Mouse (Mus musculus) spleen, postnatal 14 days (tissue): ENCODE data around the gene Hist1h2ae.
"Not testable (repeated sequence)": the region's sequence is repeated elsewhere in the genome, so short reads cannot be mapped to it uniquely, and the experiment has no call there.

Experiments used
- DNase-seq, 2 experiments: peaks; one replicate each; pipeline ENCODE4 v3.0.0; 2021 to 2022; ENCODE audit warnings: low spot score in 2 of 2

Gene Hist1h2ae

DNA sequence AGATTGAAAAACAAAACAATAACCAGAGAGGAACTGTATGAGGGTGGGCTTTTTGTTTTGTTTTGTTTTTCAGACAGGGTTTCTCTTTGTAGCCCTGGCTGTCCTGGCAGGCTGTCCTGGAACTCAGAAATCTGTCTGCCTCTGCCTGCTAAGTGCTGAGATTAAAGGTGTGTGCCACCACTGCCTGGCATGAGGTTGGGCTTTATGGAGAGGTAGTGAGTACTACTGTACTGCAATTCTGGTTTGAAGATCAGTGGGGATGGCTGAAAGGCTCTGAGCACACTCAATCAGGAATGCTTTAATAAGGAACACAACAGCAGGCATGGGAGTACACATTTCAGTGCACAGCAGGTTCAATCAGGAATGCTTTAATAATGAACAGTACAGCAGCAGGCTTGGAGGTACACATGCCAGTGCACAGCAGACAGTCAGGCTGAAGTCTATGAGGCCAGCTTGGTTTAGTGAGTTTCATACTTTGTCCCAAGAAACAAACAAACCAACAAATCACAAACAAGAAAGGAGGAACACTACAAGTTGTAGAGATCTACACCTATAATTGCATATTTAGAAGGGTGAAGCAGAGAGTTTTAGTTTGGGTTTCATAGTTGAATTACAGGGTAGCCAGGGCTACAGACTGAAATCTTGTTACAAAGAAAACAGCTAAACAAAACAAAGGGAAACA, 12.5 kb upstream of the Hist1h2ae start:
- no peak for DNase-seq

DNA sequence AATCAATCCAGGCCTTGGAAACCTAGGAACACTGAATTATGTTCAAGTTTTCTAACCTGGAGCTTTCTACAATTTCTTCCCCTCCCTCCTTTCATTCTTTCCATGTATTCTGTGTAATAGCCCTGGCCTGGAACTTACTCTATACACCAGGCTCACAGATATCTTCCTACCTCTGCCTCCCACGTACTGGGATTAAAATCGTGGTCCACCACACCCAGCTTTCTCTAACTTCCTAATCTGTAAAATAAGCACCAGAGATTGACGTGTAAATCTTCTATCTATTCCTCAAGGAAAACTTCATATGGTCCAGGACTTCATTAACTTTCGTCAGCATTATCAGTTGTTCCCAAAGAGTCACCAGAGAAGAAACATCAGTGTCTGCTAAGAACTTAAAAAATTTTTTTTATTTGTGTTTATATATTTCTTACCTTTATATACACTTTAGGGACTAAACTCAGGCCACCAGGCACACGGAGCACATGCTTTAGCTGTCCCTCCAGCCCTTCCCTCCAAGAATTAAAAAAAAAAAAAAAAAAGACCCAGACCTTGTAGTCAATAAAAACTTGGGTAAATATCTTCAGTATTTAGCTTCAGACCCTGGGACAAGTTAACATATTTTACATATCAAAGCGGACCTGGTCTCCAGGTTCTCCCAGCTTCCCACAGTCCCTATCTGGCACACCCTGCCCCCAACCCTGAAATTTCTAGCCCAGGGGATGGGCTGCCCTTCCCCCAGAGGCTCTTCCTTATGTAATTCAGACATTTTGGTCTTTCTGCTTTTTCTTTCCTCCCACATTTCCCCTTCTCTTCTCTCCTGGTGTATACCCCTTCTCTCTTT, 11.4 kb upstream of the Hist1h2ae start:
- DNase-seq = no peak

DNA sequence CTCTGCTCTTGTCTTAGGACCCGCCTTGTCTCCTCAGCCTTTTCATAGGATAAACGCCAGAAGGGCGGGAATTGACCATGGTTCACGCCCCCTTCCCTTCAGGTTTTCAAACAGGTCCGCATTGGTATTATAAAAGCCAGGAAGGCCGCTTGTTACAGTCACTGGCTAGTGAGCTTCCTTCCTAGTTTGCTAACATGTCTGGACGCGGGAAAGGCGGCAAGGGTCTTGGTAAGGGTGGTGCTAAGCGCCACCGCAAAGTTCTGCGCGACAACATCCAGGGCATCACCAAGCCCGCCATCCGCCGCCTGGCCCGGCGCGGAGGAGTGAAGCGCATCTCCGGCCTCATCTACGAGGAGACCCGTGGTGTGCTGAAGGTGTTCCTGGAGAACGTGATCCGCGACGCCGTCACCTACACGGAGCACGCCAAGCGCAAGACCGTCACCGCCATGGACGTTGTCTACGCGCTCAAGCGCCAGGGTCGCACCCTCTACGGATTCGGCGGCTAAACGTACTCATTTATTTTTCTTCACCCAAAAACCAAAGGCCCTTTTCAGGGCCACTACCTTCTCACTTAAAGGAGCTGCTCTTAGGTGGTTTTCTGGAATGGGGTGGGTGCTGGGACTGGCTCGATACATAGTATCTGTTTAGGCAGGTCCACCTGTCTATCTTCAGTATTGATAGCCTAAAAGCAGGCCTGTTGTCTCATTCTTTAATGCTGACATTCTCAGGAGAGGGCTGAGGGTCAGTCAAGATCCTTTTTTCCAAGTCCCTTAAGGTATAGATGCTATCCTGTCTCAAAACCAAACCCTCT, 10.6 kb upstream of the Hist1h2ae start, which contains the start of gene Hist1h4d:
Gene Hist1h4d (plus strand): TSS at position 191 of the 811 bp plus-strand sequence.
- DNase-seq = peak; percentile 89 to 96

DNA sequence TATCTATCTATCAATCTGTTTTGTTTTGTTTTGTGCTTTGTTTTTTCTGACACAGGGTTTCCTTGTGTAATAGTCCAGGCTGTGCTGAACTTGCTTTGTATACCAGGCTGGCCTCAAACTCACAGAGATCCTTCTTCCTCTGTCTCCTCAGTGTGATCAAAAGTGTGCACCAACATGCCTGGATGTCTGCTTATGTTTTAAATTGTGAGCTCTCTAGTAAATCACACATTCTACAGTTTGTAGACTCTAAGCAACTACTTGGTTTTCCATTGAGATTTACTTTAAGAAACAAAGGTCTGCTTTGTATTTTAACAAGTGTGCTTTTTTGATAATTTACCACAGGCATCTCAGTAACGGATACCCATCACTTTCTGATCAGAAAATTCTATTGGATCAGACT, 6.8 kb upstream of the Hist1h2ae start:
- DNase-seq = no peak

DNA sequence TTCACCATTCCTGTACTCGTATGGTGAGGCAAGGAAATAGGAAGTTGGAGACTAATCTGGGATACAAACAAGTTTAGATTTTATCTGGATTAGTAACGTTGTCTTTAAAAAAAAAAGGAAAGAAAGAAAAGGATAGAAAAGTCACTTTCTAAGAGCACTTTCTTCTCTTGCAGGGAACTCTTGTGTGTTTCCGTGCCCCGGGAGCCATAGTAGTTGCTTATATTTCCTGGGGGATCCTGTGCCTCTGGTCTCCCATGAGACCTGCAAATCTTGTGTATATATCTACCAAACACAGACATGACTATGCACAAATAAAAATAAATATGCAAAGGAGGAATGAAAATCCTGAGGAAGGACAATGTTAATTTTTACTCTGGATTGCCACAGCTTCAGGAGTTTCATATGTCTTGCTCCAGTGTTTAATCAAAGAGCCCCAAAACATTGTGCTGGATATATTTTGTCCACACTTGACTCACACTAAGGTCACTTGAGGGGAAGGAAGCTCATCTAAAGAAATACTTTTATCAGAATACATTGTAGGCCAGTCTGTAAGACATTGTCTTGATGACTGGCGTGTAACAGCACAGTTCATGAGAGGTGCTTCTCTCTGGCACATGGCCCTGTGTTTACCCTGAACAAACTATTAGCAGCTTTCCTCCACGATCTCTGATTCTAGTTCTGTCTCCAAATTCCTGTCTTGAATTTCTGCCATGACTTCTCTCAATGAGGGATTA, 6.1 kb upstream of the Hist1h2ae start:
- no peak for DNase-seq

DNA sequence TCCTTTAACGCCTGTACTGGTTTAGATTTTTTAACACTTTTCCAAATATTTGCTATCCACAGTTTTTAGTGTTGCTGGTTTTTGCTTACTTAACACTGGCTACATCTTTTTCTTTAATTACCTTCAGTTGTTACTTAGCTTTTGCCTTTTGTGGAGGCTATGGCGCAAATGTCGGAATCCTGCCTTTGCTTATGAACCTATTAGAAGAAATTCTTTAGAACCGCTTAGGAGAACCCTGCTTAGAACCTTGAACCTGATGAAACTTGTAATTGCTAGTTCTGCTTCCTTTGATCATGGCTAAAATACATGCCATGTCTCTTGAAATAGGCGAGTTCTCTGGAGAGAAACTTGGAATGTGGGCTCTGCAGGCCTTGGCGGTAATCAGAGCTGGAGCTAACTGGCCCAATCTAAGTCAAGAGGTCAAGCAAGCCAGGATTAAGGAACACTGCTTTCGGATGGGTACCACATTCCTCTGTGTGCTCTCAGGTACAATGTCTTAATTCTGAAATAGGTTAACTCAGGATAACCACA, 5.4 kb upstream of the Hist1h2ae start:
- no peak for DNase-seq

DNA sequence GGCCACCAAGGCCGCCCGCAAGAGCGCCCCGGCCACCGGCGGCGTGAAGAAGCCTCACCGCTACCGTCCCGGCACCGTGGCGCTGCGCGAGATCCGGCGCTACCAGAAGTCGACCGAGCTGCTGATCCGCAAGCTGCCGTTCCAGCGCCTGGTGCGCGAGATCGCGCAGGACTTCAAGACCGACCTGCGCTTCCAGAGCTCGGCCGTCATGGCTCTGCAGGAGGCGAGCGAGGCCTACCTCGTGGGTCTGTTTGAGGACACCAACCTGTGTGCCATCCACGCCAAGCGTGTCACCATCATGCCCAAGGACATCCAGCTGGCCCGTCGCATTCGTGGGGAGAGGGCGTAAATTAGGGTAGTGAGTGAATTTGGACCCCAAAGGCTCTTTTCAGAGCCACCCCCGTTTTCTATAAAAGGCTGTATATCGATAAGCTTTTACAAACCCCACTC, 4.9 kb upstream of the Hist1h2ae start:
- DNase-seq = not testable (repeated sequence)

DNA sequence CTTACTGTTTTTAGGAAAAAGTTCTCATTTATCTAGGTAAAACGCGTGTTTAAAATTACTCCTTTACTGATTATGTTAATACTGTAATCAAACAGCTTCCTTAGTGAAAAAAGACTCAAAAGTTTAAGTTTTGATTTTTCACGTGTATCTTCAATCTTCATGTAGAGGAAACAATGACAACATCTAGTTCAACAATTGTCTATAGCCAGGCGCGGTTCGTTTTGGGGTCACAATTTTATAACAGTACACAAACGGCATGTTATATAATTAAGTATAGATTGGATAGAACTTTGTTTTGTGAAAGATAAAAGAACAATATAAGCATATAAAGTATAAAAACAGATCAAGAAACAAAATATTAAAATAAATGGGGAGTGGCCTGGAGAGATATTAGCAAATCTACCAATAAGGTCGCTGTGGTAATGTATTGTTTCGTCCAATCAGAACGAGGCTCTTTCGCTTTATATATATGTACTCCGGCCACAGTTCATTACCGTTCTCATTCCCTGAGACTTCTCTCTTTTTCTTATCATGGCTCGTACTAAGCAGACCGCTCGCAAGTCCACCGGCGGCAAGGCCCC, 4.3 kb upstream of the Hist1h2ae start, which contains the start of gene Hist1h3d:
Gene Hist1h3d (plus strand): TSS at position 493 of the 581 bp plus-strand sequence.
- peak in 1 of 2 experiments; percentile 58 for DNase-seq

DNA sequence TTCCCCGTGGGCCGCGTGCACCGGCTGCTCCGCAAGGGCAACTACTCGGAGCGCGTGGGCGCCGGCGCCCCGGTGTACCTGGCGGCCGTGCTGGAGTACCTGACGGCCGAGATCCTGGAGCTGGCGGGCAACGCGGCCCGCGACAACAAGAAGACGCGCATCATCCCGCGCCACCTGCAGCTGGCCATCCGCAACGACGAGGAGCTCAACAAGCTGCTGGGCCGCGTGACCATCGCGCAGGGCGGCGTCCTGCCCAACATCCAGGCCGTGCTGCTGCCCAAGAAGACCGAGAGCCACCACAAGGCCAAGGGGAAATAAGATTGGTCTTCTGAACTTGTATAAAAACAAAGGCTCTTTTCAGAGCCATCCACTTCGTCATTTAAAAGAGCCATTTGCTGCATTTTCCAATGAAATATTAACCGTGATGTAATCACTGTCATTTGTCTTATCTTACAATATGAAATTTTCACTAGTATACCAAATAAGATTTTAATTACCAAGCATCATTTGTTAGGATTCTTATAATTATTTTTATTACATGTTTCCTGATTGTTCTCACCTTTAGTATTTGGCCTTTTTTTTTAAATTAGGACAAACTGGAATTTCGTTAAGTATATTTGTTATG, 3.6 kb upstream of the Hist1h2ae start:
- DNase-seq = not testable (repeated sequence)

DNA sequence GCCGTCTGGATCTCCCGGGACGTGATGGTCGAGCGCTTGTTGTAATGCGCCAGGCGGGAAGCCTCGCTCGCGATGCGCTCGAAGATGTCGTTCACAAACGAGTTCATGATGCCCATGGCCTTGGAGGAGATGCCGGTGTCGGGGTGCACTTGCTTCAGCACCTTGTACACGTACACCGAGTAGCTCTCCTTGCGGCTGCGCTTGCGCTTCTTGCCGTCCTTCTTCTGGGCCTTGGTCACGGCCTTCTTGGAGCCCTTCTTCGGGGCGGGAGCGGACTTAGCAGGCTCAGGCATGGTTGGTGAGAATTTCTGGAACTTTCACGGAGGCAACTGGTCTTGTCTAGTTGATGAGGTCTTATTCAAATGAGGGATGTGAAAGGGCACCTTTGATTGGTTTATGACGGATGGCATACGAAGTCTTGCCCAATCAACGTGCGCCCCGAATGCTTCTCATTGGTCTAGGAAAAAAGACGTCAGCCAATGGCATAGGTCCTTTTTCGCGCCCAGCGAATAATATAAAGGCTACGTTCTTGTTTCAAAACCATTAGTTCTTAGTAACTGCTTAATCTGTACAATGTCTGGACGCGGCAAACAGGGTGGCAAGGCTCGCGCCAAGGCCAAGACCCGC, 3.0 kb upstream of the Hist1h2ae start, which contains the start of the genes Hist1h2bf and Hist1h2ad:
Gene Hist1h2bf (minus strand): TSS at position 299 of the 627 bp plus-strand sequence.
Gene Hist1h2ad (plus strand): TSS at position 484 of the 627 bp plus-strand sequence.
- peak; percentile 78 to 85 for DNase-seq

DNA sequence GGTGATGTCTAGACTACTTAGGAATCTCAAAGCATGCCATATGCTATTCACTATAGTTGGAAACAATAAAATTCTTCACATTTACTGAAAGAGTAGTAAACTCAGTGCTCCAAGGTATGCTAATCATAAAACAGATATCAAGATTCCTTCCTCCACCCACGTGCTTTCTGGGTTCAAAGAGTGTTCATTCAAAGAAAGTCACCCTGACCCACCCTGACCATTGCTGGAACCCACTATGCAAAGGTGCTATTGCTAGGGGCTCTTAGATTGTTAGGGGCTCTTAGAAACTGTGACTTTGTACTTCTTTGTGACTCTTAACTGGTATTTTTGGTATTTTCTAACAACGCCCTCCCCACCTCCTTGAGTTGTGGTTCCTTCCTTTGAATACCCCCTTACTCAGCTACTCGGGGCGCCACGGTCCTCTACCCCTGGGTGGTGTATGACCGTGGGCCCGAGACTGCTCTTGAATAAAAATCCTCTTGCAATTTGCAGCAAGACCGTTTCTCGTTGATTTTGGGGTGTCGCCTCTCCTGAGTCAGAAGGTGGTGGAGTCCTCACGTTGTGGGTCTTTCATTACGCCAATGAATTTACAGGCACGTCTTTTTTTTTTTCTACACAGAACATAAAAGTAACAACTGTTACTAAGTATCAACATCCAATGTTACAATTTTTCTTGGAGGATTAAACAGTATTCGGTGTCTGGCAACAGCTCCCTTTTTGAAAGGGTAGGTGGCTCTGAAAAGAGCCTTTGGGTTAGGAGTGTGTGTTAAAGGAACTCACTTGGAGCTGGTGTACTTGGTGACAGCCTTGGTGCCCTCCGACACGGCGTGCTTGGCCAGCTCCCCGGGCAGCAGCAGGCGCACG, 2.2 kb upstream of the Hist1h2ae start:
- DNase-seq = not testable (repeated sequence)

DNA sequence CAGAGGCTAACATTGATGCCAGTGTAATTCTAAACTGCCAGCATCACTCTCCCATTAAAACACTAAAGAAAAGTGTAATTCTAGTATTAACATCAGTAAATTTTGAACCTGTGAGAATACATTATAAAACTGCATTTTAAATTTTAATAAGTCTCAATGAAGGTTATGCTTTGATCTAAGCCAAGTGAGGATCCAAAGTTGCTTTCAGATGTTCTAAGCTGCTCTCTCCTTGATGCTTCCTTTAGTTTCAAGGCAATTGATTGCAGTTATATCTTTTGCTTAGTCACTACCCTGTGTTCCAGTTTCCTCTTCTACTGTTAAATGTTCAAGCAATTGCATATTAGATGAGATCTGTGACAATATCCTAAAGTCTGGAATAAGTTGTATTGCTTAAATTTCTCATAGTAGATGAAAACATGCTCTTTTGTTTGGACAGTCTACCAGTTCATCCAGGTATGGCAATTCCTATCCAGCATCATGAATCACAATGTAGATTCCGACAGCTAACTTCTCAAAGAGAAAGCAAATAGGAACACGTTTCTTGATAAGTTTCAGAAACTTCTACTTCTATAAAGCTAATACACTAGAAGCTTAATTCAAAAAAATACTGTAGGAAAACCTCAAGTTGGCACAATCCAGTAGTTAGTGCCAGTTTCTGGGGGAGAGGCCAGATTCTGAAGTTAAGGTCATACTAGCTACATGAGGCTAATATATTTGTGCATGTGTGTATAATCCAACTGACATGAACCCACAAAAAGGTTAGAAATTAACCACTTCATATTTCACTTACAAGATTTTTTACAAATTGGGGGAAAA, 1.4 kb upstream of the Hist1h2ae start:
- no peak for DNase-seq

DNA sequence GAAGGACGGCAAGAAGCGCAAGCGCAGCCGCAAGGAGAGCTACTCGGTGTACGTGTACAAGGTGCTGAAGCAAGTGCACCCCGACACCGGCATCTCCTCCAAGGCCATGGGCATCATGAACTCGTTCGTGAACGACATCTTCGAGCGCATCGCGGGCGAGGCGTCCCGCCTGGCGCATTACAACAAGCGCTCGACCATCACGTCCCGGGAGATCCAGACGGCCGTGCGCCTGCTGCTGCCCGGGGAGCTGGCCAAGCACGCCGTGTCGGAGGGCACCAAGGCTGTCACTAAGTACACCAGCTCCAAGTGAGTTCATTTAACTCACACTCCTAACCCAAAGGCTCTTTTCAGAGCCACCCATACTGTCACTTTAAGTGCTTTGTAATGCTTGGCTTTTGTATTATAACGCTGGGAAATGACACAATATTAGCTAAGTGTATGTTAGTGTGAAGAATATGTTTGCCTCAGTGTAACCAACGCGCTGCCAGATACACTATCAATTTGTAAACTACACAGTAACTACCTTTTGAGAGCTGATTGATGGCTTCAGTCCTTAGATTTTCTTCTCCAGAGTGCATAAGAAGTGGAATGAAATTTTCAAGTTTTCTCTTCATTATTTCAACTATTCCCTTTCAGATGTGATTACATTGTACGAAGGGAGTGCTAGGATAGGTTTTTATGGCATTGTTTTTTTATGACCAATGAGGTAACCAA, 641 bp upstream of the Hist1h2ae start:
- not testable (repeated sequence) for DNase-seq

DNA sequence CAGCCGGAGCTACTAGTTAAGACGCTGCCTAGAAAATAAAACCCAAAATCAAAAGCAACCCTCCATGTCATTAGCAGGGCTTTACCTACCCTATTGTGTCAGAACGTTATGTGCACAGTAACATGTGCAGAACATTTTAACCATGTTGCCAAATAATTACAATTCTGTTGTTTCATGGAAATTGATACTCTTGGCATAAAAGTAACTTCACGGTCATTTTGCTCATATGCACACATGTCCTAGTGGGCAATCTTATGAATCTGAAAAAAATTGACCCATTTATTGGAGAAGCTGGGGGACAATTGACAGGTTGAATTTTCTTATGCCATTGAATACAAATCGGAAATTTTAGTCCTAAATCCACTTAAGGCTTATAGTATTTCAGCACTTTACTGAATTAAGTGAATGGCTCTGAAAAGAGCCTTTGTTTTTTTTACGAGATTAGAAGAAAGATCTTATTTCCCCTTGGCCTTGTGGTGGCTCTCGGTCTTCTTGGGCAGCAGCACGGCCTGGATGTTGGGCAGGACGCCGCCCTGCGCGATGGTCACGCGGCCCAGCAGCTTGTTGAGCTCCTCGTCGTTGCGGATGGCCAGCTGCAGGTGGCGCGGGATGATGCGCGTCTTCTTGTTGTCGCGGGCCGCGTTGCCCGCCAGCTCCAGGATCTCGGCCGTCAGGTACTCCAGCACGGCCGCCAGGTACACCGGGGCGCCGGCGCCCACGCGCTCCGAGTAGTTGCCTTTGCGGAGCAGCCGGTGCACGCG, 579 bp downstream of the Hist1h2ae start:
- not testable (repeated sequence) for DNase-seq

DNA sequence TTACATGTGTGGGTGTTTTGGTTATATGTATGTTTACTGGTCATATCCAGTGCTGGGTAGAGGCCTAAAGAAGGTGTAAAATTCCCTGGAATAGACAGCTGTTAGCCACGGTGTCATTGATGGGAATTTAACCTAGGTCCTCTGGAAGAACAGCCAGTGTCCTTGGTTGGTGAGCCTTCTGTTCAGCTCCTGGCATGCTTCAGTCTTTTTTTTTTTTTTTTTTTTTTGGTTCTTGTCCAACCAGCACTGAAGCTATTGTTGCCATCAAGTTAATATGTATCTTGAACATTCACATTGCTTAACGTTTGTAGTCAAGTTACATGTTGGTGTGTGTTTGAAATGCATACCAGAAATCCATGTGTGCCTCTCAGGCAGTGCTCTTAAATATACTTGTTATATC, 6.5 kb downstream of the Hist1h2ae start:
- no peak for DNase-seq
